ENCODE assay signal across 8 mouse cellular contexts in genomic region chr11:12359336-12360000, GRCm38 (mm10).
DNase-seq lines count a peak whose midpoint lies in the region; ATAC-seq and TF ChIP-seq lines count a peak whose summit lies in the region.

No protein-coding gene starts in this region.

- no peak overlapping the region for H3K27ac ChIP-seq in liver, embryonic 11.5 days (ENCODE audit: low read depth, low read length)
- no peak overlapping the region for H3K27ac ChIP-seq in forebrain, embryonic 13.5 days
- no peak overlapping the region for H3K27ac ChIP-seq in heart, postnatal 0 days (ENCODE audit: low read depth)

- no peaks in the 10 kb centered on the region for H3K27me3 ChIP-seq in liver, embryonic 11.5 days (replicated peaks; ENCODE audit: control insufficient read depth, insufficient read depth, low read length)
- peaks cover 5% of the 10 kb centered on the region; the same call in 1 of the 2 replicates for H3K27me3 ChIP-seq in forebrain, embryonic 13.5 days
- H3K27me3 ChIP-seq in heart, postnatal 0 days (ENCODE audit: control insufficient read depth, insufficient read depth, low read length), result no peaks in the 10 kb centered on the region

- TF ChIP-seq POLR2A in lung, adult 2 months (IDR thresholded peaks at IDR 0.05; ENCODE audit: borderline replicate concordance, extremely low read depth, low read depth, low read length), result no peak

- no peak for ATAC-seq in liver, embryonic 11.5 days (replicated peaks; ENCODE audit: low FRiP score)
- peak; percentile 92 for ATAC-seq in forebrain, embryonic 13.5 days
- ATAC-seq in heart, postnatal 0 days (ENCODE audit: insufficient read depth, low read depth), result peak; percentile 91
- no peak for ATAC-seq in megakaryocyte-erythroid progenitor cell, adult 5-6 weeks (replicated peaks; ENCODE audit: low FRiP score, low TSS enrichment, poor library complexity, severe bottlenecking)

- TF ChIP-seq CTCF in heart, postnatal 0 days (IDR thresholded peaks at IDR 0.05; ENCODE audit: low read depth), result peak; percentile 95
- peak; percentile 78 for TF ChIP-seq CTCF in lung, adult 2 months (IDR thresholded peaks at IDR 0.05; ENCODE audit: insufficient read depth, low read length)

- no peaks in the 10 kb centered on the region for H3K36me3 ChIP-seq in liver, embryonic 11.5 days (ENCODE audit: control insufficient read depth, insufficient read depth, low read length)
- H3K36me3 ChIP-seq in forebrain, embryonic 13.5 days (ENCODE audit: poor library complexity, severe bottlenecking), result no peaks in the 10 kb centered on the region
- H3K36me3 ChIP-seq in heart, postnatal 0 days (replicated peaks; ENCODE audit: control insufficient read depth, insufficient read depth, low read length), result no peaks in the 10 kb centered on the region

- peak; percentile 27 for DNase-seq in liver
- no peak for DNase-seq in liver, embryonic 11.5 days (ENCODE audit: low spot score)
- peak; percentile 83 for DNase-seq in heart, postnatal 0 days (ENCODE audit: low spot score)
- peak; percentile 80 for DNase-seq in kidney, postnatal 14 days
- peak; percentile 37 for DNase-seq in lung, adult 2 months
- DNase-seq in retina, embryonic 14.5 days (ENCODE audit: low spot score), result peak; percentile 81

- no peaks in the 10 kb centered on the region for H3K4me1 ChIP-seq in liver, embryonic 11.5 days (replicated peaks; ENCODE audit: control insufficient read depth, insufficient read depth, low read length)
- H3K4me1 ChIP-seq in forebrain, embryonic 13.5 days, result no peaks in the 10 kb centered on the region
- H3K4me1 ChIP-seq in heart, postnatal 0 days (ENCODE audit: control insufficient read depth, insufficient read depth), result peaks cover 17% of the 10 kb centered on the region
- peaks cover 3% of the 10 kb centered on the region; the same call in 1 of the 2 replicates for H3K4me1 ChIP-seq in lung, adult 2 months (ENCODE audit: control insufficient read depth, insufficient read depth, low read length)

- H3K9ac ChIP-seq in liver, embryonic 11.5 days (ENCODE audit: low read depth, low read length), result no peak overlapping the region
- no peak overlapping the region for H3K9ac ChIP-seq in forebrain, embryonic 13.5 days
- H3K9ac ChIP-seq in heart, postnatal 0 days (replicated peaks; ENCODE audit: low read depth, low read length), result no peak overlapping the region

- no peaks in the 10 kb centered on the region for H3K9me3 ChIP-seq in liver, embryonic 11.5 days (ENCODE audit: control insufficient read depth, low read length)
- no peaks in the 10 kb centered on the region for H3K9me3 ChIP-seq in forebrain, embryonic 13.5 days (replicated peaks)
- H3K9me3 ChIP-seq in heart, postnatal 0 days (replicated peaks; ENCODE audit: control insufficient read depth, low read length), result no peaks in the 10 kb centered on the region

- H3K4me2 ChIP-seq in liver, embryonic 11.5 days, result no peak overlapping the region
- no peak overlapping the region for H3K4me2 ChIP-seq in forebrain, embryonic 13.5 days
- no peak overlapping the region for H3K4me2 ChIP-seq in heart, postnatal 0 days (ENCODE audit: low read depth, low read length)

- no peak overlapping the region for H3K4me3 ChIP-seq in liver, embryonic 11.5 days (ENCODE audit: low read depth, low read length)
- H3K4me3 ChIP-seq in forebrain, embryonic 13.5 days, result no peak overlapping the region
- H3K4me3 ChIP-seq in heart, postnatal 0 days (ENCODE audit: low read depth, low read length), result no peak overlapping the region
- no peak overlapping the region for H3K4me3 ChIP-seq in lung, adult 2 months (replicated peaks; ENCODE audit: extremely low read depth, low read depth, low read length)

- TF ChIP-seq EP300 in heart, postnatal 0 days (IDR thresholded peaks at IDR 0.05; ENCODE audit: low read depth), result no peak

- 19% methylated on average over 2 of the region's 2 CpGs for WGBS in liver, embryonic 11.5 days
- WGBS in forebrain, embryonic 13.5 days, result 16% methylated on average over 2 of the region's 2 CpGs
- WGBS in heart, postnatal 0 days, result 14% methylated on average over 2 of the region's 2 CpGs
- 16% methylated on average over 2 of the region's 2 CpGs for WGBS in lung, adult 2 months

Comparison
In these comparisons a context has a peak if more than half of its experiments do, and no peak if none do; other contexts are left out.
1. ATAC-seq: peak in forebrain, embryonic 13.5 days (single experiment) and heart, postnatal 0 days (single experiment); none in liver, embryonic 11.5 days (single experiment) and megakaryocyte-erythroid progenitor cell, adult 5-6 weeks (single experiment).